Mouse (Mus musculus) stomach, embryonic 14.5 days (tissue): ENCODE measurements at regions not wholly inside any gene's neighbourhood (a gene's known extent, or its start where the extent isn't known, plus 50 kb on each side); places are given as distances from the start of the nearest gene placed in this dataset.

ENCODE experiments used
- ATAC-seq: fragments of 200-750 bp; cut with Nextera tagmentation; 2 replicates; pipeline ENCODE4 v1.8.0; 2017; ENCODE audit warnings: low read depth, moderate TSS enrichment; ENCODE audit not compliant: insufficient number of reproducible peaks, insufficient read depth, low FRiP score
- H3K27ac ChIP-seq: fragments of 300-500 bp; sonication (generic); 2 replicates; pipeline ENCODE4 v1.5.1; 2014; ENCODE audit warnings: mild to moderate bottlenecking, low read length, moderate library complexity, mixed read lengths
- H3K27me3 ChIP-seq: fragments of 300-500 bp; sonication (generic); 2 replicates; pipeline ENCODE4 v1.6.1; 2014; ENCODE audit warnings: low read length, control low read depth, mixed read lengths; ENCODE audit not compliant: control insufficient read depth, insufficient read depth
- H3K36me3 ChIP-seq: fragments of 300-500 bp; sonication (generic); 2 replicates; pipeline ENCODE4 v1.6.1; 2014; ENCODE audit warnings: mild to moderate bottlenecking, control low read depth, low read length, moderate library complexity, mixed read lengths; ENCODE audit not compliant: control insufficient read depth, insufficient read depth
- H3K4me1 ChIP-seq: fragments of 300-500 bp; sonication (generic); 2 replicates; pipeline ENCODE4 v1.6.1; 2014; ENCODE audit warnings: low read length, control low read depth, mixed read lengths; ENCODE audit not compliant: control insufficient read depth, insufficient read depth
- H3K4me2 ChIP-seq: fragments of 300-500 bp; sonication (generic); replicated peaks from 2 replicates; pipeline ENCODE4 v1.6.1; 2014; ENCODE audit warnings: low read depth, low read length, control low read depth
- H3K4me3 ChIP-seq: fragments of 300-500 bp; sonication (generic); 2 replicates; pipeline ENCODE4 v1.5.1; 2014; ENCODE audit warnings: low read depth, low read length, control low read depth
- H3K9ac ChIP-seq: fragments of 300-500 bp; sonication (generic); replicated peaks from 2 replicates; pipeline ENCODE4 v1.6.1; 2014; ENCODE audit warnings: low read depth, mild to moderate bottlenecking, control low read depth, low read length, moderate library complexity, mixed read lengths
- H3K9me3 ChIP-seq: fragments of 300-500 bp; sonication (generic); 2 replicates; pipeline ENCODE4 v1.6.1; 2016; ENCODE audit warnings: low read depth, low read length, control low read depth; ENCODE audit not compliant: control insufficient read depth
- WGBS: fragments of 180-500 bp; shearing (Covaris S2); extraction: QIAGEN DNeasy Blood & Tissue Kit; methylation state at CpG from one replicate; pipeline ENCODE4 v1.1.7; 2014; 5-methylcytosine and 5-hydroxymethylcytosine counted together

DNA sequence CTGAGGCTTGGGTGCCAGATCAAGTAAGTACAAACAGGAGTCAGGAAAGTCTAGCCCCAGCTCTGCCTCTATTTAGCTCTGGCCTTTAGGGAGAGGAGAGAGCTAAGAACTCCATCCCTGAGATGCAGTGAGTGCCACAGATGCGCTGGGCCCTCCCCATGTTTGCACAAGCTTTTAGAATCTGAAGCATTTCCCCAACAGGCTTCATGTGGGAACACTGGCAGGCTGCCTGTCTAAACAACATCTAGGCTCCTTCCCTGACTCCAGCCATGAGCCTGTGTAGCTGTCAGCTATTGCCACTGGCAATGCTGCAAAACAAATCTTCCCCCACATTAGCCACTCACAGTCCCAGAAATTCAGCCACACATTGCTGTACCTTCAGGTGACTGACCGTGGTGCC, 147.9 kb downstream of the Chst1 start:
- H3K36me3 ChIP-seq = no peaks in the 10 kb centered on the region
- peaks cover 6% of the 10 kb centered on the region; the same call in 1 of the 2 replicates for H3K4me1 ChIP-seq
- no peak overlapping the region for H3K9ac ChIP-seq
- no peak overlapping the region for H3K27ac ChIP-seq
- H3K9me3 ChIP-seq = no peaks in the 10 kb centered on the region
- no peaks in the 10 kb centered on the region for H3K27me3 ChIP-seq
- WGBS = 70% methylated on average over 2 of the region's 2 CpGs
- no peak for ATAC-seq
- H3K4me2 ChIP-seq = no peak overlapping the region
- H3K4me3 ChIP-seq = no peak overlapping the region

DNA sequence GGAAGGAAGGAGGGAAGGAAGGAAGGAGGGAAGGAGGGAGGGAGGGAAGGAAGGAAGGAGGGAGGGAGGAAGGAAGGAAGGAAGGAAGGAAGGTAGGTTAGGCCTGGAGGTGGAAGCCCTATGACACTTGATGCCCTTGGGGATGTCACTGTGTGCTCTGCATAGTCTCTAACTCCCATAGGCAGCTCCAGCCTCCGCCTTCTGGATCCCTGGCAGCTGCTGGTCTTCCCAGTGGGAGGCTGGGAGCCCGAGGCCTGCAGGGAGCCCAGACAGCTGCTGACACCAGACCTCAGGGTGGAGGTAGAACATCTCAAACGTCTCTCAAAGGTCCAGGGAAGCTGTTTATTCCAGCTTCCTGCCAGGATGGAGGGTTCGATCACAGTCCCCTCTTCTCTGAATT, 150.6 kb downstream of the Chst1 start:
- Histone ChIP-seq H3K27me3 (no peaks in the 10 kb centered on the region), H3K9me3 (no peaks in the 10 kb centered on the region), H3K36me3 (no peaks in the 10 kb centered on the region), H3K4me1 (0 out of 2 replicates have a peak, but pooled peaks cover 3% of the 10 kb centered on the region), H3K4me2 (no peak overlapping the region), H3K27ac (no peak overlapping the region), H3K9ac (no peak overlapping the region), H3K4me3 (no peak overlapping the region)
- 0 out of 2 replicates have a peak, but pooled peaks have one; percentile 18 for ATAC-seq
- 44% methylated on average over 4 of the region's 4 CpGs for WGBS

DNA sequence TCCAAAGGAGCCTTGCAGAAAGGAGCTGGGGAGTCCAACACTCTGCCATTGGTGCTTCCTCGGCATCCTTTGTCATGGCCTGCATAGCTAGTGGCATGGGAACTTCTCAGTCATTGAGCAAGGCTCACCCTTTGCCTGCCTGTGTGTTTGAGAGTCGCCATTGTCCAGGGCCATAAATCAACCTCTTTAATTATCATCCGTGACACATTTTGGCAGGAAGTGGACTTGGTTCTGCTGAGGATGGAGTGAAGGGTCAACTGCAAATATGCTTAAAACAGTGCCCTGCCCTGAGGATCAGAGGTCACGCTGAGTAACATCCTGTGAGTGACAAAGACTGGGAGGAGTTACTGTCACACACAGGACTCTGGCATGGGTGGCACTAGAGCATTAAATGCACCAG, 151.2 kb downstream of the Chst1 start:
- H3K27ac ChIP-seq = no peak overlapping the region
- WGBS = 36% methylated on average over 4 of the region's 4 CpGs

DNA sequence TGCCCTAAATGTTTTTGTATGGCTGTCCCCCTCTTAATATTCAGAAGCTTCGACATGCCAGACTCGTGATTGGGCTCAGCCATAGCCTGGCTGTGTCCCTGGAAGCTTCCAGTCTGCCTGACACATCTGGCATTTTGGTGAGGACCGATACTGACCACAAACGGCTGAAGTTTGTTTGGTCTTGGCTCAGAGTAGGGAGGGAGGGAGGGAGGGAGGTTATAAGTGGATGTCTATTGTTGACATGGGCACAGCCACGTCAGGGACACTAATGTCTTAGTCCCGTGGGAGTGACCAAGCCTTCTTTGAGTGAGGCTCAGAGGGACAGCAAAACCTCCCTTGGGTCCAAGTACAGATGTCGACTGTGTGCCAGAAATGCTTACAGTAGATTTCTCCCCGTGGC, 151.7 kb downstream of the Chst1 start:
- Histone ChIP-seq H3K4me1 (0 out of 2 replicates have a peak, but pooled peaks cover 3% of the 10 kb centered on the region), H3K4me3 (no peak overlapping the region), H3K27ac (no peak overlapping the region), H3K4me2 (no peak overlapping the region), H3K9ac (no peak overlapping the region), H3K36me3 (no peaks in the 10 kb centered on the region), H3K27me3 (no peaks in the 10 kb centered on the region), H3K9me3 (no peaks in the 10 kb centered on the region)
- WGBS = 29% methylated on average over 8 of the region's 8 CpGs
- ATAC-seq = no peak

More for the DNA sequence above, 151.2 kb downstream of the Chst1 start:
- Histone ChIP-seq H3K4me1 (0 out of 2 replicates have a peak, but pooled peaks cover 3% of the 10 kb centered on the region), H3K36me3 (no peaks in the 10 kb centered on the region), H3K9me3 (no peaks in the 10 kb centered on the region), H3K4me3 (no peak overlapping the region), H3K4me2 (no peak overlapping the region), H3K27me3 (no peaks in the 10 kb centered on the region), H3K9ac (no peak overlapping the region)
- ATAC-seq = no peak

DNA sequence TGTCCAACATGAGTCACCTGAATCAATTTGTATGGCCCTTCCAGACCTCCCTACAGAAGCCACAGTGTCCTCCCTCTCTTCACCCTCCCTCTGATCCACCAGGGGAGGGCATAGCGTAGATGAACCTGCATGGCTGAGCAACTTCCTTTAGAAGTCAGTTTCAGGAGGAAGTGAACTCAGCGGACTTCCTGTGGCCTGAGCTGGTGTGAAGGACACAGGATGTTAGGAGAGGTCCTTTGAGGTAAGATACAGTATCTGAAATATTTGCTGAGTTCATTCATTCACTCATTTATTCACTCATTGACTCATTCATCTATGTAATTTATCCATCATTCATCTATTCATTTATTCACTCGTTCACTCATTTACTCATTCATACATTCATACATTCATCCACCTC, 152.6 kb downstream of the Chst1 start:
- 91% methylated on average over 3 of the region's 3 CpGs for WGBS
- Histone ChIP-seq H3K27me3 (no peaks in the 10 kb centered on the region), H3K36me3 (no peaks in the 10 kb centered on the region), H3K27ac (no peak overlapping the region), H3K4me2 (no peak overlapping the region), H3K4me1 (0 out of 2 replicates have a peak, but pooled peaks cover 3% of the 10 kb centered on the region), H3K9ac (no peak overlapping the region), H3K9me3 (no peaks in the 10 kb centered on the region), H3K4me3 (no peak overlapping the region)
- ATAC-seq = no peak

DNA sequence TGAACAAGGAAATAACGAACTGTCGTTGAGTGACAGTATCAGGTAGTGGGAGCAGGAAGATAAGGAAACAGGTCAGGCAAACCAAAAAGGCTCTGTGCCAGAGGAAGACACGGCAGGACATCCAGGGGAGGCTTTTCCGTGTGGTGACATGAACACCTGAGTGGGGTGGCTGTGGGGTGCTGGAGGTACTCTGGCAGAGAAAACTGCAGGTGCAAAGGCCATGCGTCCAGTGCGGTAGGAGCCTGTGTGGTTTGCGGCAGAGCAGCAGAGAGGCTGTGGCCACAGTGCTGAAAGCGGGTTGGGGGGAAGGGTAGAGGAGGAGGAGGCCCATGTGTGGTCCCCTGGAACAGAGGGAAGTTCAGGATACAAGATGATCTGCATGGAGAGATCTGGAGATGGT, 153.3 kb downstream of the Chst1 start:
- H3K4me2 ChIP-seq = no peak overlapping the region
- no peak overlapping the region for H3K9ac ChIP-seq
- H3K36me3 ChIP-seq = no peaks in the 10 kb centered on the region
- ATAC-seq = no peak
- H3K9me3 ChIP-seq = no peaks in the 10 kb centered on the region
- 0 out of 2 replicates have a peak, but pooled peaks cover 3% of the 10 kb centered on the region for H3K4me1 ChIP-seq
- no peak overlapping the region for H3K4me3 ChIP-seq
- H3K27me3 ChIP-seq = no peaks in the 10 kb centered on the region
- WGBS = 80% methylated on average over 8 of the region's 8 CpGs
- H3K27ac ChIP-seq = no peak overlapping the region

DNA sequence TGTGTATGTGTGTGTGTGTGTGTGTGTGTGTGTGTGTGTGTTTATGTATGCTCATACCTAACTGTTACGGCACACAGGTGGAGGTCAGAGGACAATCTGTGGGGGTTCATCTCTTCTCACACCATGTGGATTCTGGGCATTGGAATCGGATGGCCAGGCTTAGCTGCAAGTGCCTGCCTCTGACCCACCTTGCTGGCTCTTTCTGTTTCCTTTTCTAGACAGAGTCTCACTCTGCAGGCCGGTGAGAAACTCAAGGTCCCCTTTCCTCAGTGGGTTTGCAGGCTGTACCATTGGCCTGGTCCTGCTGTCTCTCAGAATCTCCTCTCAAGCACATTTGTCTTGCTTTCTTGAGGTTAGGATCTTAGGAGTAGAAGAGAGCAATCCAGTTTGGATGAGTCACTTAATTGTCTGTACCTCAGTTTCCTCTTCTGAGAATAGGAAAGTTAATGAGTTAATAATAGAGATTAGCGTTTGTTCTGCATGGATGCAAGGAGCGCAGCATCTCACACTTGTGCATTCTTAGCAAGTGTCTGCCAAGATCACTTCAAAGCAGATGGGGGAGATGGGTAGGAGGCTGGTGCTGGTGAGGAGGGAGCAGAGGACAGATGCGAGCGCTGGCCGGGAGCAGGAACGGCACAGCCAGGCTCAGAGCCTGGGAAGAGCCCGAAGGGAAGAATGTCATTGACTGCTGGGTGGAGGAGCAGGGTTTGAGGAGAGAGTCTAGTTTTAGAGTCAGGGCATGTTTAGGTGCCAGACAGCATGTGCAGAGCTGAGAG, 155.2 kb downstream of the Chst1 start:
- H3K4me2 ChIP-seq = no peak overlapping the region
- no peak overlapping the region for H3K4me3 ChIP-seq
- no peak overlapping the region for H3K9ac ChIP-seq
- no peaks in the 10 kb centered on the region for H3K9me3 ChIP-seq
- ATAC-seq = no peak
- WGBS = 59% methylated on average over 10 of the region's 10 CpGs
- no peaks in the 10 kb centered on the region for H3K27me3 ChIP-seq
- no peaks in the 10 kb centered on the region for H3K36me3 ChIP-seq
- no peak overlapping the region for H3K27ac ChIP-seq
- H3K4me1 ChIP-seq = 0 out of 2 replicates have a peak, but pooled peaks cover 3% of the 10 kb centered on the region

DNA sequence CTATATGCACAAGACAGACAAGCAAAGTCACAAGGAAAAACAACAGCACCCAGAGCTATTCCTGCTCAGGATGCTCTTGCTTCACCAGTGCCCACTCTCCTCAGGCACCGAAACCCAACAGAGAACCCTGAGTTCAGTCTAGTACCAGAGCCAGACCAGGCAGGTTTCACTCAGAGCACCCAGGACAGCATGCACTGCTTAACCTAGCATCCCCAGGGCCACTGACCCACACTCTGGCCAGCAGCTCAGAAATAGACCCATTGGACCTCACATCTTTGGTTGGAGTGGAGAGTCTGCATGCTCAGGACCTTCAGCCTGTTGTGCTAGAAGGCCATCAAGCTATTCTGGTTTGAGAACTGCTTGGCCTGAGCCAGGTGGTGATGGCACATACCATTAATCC, 157.0 kb downstream of the Chst1 start:
- no peak overlapping the region for H3K4me3 ChIP-seq
- no peaks in the 10 kb centered on the region for H3K27me3 ChIP-seq
- no peak overlapping the region for H3K4me2 ChIP-seq
- no peak overlapping the region for H3K27ac ChIP-seq
- no peak for ATAC-seq
- H3K36me3 ChIP-seq = no peaks in the 10 kb centered on the region
- no peaks in the 10 kb centered on the region for H3K9me3 ChIP-seq
- H3K4me1 ChIP-seq = no peaks in the 10 kb centered on the region
- H3K9ac ChIP-seq = no peak overlapping the region
- WGBS = 100% methylated on average over 1 of the region's 1 CpGs

DNA sequence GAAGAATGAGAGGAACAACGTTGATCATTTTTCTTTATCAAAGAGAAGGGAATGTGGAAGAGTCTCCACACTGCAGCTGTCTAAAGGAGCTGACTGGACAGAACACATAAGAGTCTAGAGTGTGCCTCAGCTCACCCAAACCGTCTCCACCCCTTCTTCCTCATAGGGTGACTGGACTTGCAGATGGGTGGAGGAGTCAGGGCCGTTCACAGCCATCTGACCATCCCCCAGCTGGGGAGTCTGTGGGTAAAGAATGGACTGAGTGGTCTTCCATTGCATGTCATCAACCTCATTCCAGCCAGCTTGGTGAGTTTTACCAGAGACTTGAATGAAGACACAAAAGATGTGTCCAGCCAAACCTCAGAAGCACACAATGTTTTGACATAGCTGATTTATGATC, 156.1 kb upstream of the Syt13 start:
- H3K4me1 ChIP-seq = no peaks in the 10 kb centered on the region
- no peaks in the 10 kb centered on the region for H3K9me3 ChIP-seq
- no peak overlapping the region for H3K27ac ChIP-seq
- no peaks in the 10 kb centered on the region for H3K27me3 ChIP-seq
- ATAC-seq = no peak
- H3K4me3 ChIP-seq = no peak overlapping the region
- WGBS = 35% methylated on average over 3 of the region's 3 CpGs
- no peak overlapping the region for H3K4me2 ChIP-seq
- H3K9ac ChIP-seq = no peak overlapping the region
- no peaks in the 10 kb centered on the region for H3K36me3 ChIP-seq
